Mouse (Mus musculus) activated CD4-positive, CD25-positive, alpha-beta regulatory T cell, adult 4 months (primary cell): Measurements from ENCODE around the gene Ptges2. TPM values are rescaled to one million over a fixed set of nuclear protein-coding genes. Genes with fewer than 3 reads are reported as not detected.

Experiments
- ATAC-seq: one replicate; pipeline ENCODE4 v1.8.0; 2017
- polyA plus RNA-seq, 2 experiments: library from polyadenylated mRNA; unstranded; fragments of 100-300 nt; shearing (Covaris generic); gene quantifications; one replicate each; pipeline ENCODE4 v1.2.1; 2017

Ptges2 gene
- polyA plus RNA-seq, 2 experiments from 2014 or later, result 1.0 to 1.6 TPM

- no peak for ATAC-seq
These were observed 45.9 kb downstream of the Ptges2 start for GRCm38 (mm10) chr2:32441550-32441949.

DNA sequence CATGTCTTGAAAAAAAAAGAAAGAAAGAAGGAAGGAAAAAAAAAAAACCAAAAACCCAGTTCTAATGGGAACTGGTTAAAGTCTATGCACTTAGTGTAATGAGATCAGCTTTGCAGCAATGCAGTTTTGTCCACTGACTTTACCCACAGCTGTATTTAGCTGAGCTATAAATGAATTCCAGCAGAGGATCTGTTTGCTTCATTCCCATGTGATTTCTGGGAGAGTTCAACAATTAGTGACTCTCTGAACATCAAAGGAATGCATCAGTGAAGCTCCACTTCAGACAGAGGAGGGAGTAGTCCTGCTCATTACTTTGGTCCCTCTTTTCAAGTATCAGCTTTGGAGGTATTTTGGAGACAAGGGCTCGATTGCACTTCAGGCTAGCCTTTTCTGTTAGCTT lies 49.8 kb downstream of the Ptges2 start:
- no peak for ATAC-seq

DNA sequence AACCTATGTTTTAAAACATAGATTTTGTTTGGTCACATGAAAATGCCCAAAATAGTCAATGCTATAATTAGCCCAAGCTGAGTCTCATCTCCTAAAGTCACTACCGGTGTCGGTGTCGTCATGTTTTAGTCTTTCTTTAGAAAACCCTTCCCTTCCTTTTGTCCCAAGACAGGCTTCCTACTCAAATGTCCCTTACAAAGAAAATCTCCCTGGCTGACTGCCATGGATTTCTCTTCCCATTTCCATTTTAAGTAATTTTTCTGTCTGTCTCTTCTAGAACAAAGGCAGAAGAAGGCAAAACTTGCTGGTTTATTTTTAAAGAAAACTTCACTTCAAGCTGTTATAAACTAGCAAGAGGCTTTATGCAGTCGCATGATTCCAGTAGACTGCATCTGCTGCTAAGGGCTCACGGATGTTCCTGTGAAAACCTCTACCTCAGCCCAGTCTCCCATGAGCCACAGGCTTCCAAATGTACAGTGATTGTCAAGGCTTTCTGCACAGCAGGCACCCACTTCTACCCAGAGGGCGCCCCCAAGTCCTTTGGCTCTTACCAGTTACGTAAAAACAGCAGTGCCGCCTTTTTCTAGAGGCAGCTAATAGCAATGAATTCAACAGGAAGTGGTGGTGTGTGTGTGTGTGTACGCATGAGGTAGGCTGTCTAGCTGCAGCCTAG lies 51.7 kb downstream of the Ptges2 start:
- peak; percentile 30 for ATAC-seq

DNA sequence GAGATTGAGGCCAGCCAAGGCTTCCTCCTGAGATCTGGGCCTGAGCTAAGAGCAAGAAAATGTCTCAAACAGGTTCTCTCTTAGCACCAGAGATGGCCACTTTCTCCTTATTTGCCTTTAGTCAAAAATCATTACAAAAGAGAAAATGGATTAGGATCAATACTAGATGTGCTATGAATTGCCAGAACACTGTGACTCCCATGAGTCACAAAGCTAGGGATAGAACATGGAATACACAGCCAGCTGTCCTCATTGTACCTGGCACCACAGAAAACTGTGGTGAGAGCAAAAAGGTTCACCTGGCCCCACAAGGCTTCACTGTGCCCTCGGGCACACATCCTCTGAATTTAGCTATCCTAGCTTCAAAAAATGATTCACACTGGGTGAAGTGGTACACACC lies 52.8 kb downstream of the Ptges2 start:
- no peak for ATAC-seq

DNA sequence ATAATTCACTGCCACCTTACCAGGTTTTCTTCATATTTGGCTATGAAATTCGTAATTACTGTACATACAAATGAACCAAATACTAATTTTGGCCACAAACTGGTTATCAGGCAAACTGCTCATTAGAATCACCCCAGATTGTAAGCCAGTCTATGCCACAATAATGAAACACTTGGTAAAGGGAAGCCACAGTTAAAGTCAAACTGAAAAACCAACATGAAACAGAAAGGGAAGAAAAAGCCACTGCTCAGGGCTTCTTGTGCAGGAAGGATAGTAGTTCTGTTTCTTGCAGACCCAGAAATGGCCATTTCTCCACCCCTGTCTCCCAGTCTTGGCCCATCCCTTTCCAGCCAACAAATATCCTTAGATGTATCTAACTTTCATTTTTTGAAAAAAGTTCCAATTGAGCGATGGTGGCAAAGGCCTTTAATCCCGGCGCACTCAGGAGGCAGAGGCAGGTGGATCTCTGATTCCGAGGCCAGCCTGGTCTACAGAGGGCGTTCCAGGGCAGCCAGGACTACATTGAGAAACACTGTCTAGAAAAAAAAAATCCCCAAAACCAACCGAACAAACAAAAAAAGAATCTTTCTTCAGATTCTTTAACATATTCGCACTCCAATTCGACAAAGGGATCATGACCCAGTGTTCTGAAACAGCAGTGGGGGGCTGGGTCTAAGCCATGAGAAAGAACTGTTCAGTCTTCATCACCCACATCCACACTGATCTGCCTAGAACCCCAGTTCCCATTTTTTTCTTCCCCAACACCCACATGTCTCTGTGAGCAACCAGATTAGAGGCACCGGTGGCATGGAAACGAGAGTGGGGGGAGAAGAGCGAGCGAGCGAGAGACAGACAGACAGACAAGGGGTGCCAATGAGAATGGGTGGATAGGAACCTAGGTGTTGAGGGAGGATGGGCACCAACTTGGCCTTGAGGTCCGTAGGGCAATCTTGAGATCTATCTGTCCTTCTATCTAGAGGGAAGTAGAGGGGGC lies 54.4 kb downstream of the Ptges2 start, which contains the start of gene Naif1:
Naif1 (plus strand) TSS at position 697 of the 994 bp plus-strand sequence.
- ATAC-seq, result no peak

GRCm38 (mm10) chr2:32450881-32451844 lies 55.5 kb downstream of the Ptges2 start, which contains the start of gene Slc25a25:
Slc25a25 (minus strand) TSS chr2:32451445.
- ATAC-seq, result peak; percentile 66

DNA sequence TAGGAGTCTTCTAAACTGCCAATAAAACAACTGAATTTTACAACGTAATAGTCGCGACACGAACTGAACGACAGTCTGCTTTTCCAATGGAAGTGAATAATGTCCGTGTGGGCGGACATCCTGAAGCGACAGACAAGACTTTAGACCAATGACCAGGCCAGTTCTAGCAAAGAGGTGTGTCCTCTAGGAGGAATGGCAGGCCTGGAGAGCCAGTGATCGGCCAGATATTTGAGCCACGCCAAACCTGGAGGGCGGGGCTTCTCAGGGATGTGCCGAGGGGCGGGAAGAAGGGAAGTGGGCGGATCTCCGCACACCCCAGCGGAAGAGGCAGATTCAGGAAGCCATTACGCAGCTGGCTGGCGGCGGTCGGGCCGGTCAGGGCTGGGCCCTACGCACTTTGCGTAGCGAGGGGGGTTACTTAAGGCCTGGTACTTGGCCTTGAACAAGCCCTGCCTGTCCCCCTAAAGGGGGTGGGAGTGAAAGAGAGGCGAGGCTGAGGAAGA lies 56.2 kb downstream of the Ptges2 start:
- peak; percentile 77 for ATAC-seq

DNA sequence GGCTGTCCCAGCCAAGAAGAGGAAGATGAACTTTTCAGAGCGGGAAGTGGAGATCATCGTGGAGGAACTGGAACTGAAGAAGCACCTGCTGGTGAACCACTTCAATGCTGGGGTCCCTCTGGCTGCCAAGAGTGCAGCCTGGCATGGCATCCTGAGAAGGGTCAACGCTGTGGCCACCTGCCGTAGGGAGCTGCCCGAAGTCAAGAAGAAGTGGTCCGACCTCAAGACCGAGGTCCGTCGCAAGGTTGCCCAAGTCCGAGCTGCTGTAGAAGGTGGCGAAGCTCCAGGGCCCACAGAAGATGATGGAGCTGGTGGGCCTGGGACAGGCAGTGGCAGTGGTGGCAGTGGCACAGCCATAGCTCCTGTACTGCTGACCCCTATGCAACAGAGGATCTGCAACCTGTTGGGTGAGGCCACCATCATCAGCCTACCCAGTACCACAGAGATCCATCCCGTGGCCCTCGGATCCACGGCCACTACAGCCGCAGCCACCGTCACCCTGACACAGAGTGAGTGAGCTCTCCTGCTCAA lies 56.8 kb downstream of the Ptges2 start:
- no peak for ATAC-seq

- ATAC-seq, result no peak
These were observed 58.1 kb downstream of the Ptges2 start for GRCm38 (mm10) chr2:32453641-32454303.

GRCm38 (mm10) chr2:32454633-32455032 lies 58.9 kb downstream of the Ptges2 start:
- no peak for ATAC-seq

DNA sequence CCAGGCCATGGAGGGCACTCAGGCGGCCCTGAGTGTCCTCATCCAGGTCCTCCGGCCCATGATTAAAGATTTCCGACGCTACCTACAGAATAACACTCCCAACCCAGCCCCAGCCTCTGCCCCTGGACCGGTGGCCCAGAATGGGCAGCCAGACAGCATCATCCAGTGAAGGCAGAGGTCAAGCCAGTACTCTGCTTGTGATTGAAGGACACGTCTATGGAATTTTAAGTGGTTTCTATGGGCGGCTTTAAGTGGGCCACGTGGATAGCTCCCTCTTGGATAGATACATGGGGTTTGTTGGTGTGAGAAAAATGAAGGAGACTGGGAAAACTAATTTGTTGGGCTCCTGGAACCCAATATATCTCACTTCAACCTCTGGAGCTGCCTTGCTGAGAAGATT lies 59.4 kb downstream of the Ptges2 start:
- no peak for ATAC-seq

Other genes with a start within 250 kb of the Ptges2 start
- 10 to 100 TPM; 32.0 to 32.6 TPM for gene Prrc2b, start 244.8 kb upstream of the Ptges2 start, polyA plus RNA-seq
- 1 to 10 TPM; 2.5 to 3.8 TPM for gene Pomt1, start 159.3 kb upstream of the Ptges2 start, polyA plus RNA-seq
- gene Uck1, start 135.7 kb upstream of the Ptges2 start, polyA plus RNA-seq, result 10 to 100 TPM; 30.4 to 34.4 TPM
- 10 to 100 TPM; 14.9 to 18.3 TPM for gene Golga2, start 108.5 kb upstream of the Ptges2 start, polyA plus RNA-seq
- 100 to 1,000 TPM; 133 to 252 TPM for gene Swi5, start 107.8 kb upstream of the Ptges2 start, polyA plus RNA-seq
- 10 to 100 TPM; 38.8 to 51.6 TPM for gene Ciz1, start 43.6 kb upstream of the Ptges2 start, polyA plus RNA-seq
- not detected for gene Dnm1, start 42.6 kb upstream of the Ptges2 start, polyA plus RNA-seq
- gene 1110008P14Rik, start 14.0 kb upstream of the Ptges2 start, polyA plus RNA-seq, result 10 to 100 TPM; 70.3 to 75.4 TPM
- not detected for gene Lcn2, start 7.6 kb upstream of the Ptges2 start, polyA plus RNA-seq
- 1 to 10 TPM; 5.2 TPM for gene Naif1, start 54.6 kb downstream of the Ptges2 start, polyA plus RNA-seq
- 1 to 10 TPM; 3.3 to 4.0 TPM for gene Slc25a25, start 55.5 kb downstream of the Ptges2 start, polyA plus RNA-seq
- gene Fam102a, start 139.4 kb downstream of the Ptges2 start, polyA plus RNA-seq, result 10 to 100 TPM; 40.3 to 47.5 TPM
- 100 to 1,000 TPM; 107 to 124 TPM for gene Dpm2, start 175.0 kb downstream of the Ptges2 start, polyA plus RNA-seq
- not detected for gene Pip5kl1, start 178.9 kb downstream of the Ptges2 start, polyA plus RNA-seq
- not detected for gene 9430097D07Rik, start 179.8 kb downstream of the Ptges2 start, polyA plus RNA-seq
- 10 to 100 TPM; 30.7 to 39.8 TPM for gene St6galnac4, start 191.2 kb downstream of the Ptges2 start, polyA plus RNA-seq
- gene St6galnac6, start 203.8 kb downstream of the Ptges2 start, polyA plus RNA-seq, result 1 to 10 TPM; 2.5 to 3.4 TPM
- gene Ak1, start 225.9 kb downstream of the Ptges2 start, polyA plus RNA-seq, result under 1 TPM; 0.16 to 0.48 TPM